Mouse (Mus musculus) hindbrain, embryonic 16.5 days (tissue): ENCODE results near the gene Cers1. TPM values are rescaled to one million over a fixed set of nuclear protein-coding genes. Genes with fewer than 3 reads are reported as not detected.

ENCODE experiments used
- ATAC-seq: fragments of 200-750 bp; cut with Nextera tagmentation; 2 replicates; pipeline ENCODE4 v1.8.0; 2017; ENCODE audit warnings: moderate TSS enrichment, moderate library complexity
- H3K27ac ChIP-seq: fragments of 300-500 bp; sonication (generic); 2 replicates; pipeline ENCODE4 v1.5.1; 2014; ENCODE audit warnings: low read depth, mild to moderate bottlenecking, control low read depth, low read length, moderate library complexity
- H3K27me3 ChIP-seq: fragments of 300-500 bp; sonication (generic); replicated peaks from 2 replicates; pipeline ENCODE4 v1.6.1; 2014; ENCODE audit warnings: low read length; ENCODE audit not compliant: control insufficient read depth, insufficient read depth
- H3K36me3 ChIP-seq: fragments of 300-500 bp; sonication (generic); 2 replicates; pipeline ENCODE4 v1.6.1; 2014; ENCODE audit warnings: mild to moderate bottlenecking, low read length, moderate library complexity, mixed read lengths; ENCODE audit not compliant: control insufficient read depth, insufficient read depth
- H3K4me1 ChIP-seq: fragments of 300-500 bp; sonication (generic); 2 replicates; pipeline ENCODE4 v1.6.1; 2014; ENCODE audit warnings: low read depth, low read length; ENCODE audit not compliant: control insufficient read depth, insufficient read depth
- H3K4me2 ChIP-seq: fragments of 300-500 bp; sonication (generic); 2 replicates; pipeline ENCODE4 v1.6.1; 2014; ENCODE audit warnings: mild to moderate bottlenecking, low read length, control low read depth, moderate library complexity
- H3K4me3 ChIP-seq: fragments of 300-500 bp; sonication (generic); 2 replicates; pipeline ENCODE4 v1.5.1; 2014; ENCODE audit warnings: mild to moderate bottlenecking, low read length, control low read depth, moderate library complexity
- H3K9ac ChIP-seq: fragments of 300-500 bp; sonication (generic); 2 replicates; pipeline ENCODE4 v1.6.1; 2014; ENCODE audit warnings: low read depth, mild to moderate bottlenecking, control low read depth, low read length, moderate library complexity
- H3K9me3 ChIP-seq: fragments of 300-500 bp; sonication (generic); 2 replicates; pipeline ENCODE4 v1.6.1; 2014; ENCODE audit warnings: mild to moderate bottlenecking, low read length, moderate library complexity; ENCODE audit not compliant: control insufficient read depth
- WGBS: fragments of 180-500 bp; shearing (Covaris S2); extraction: QIAGEN DNeasy Blood & Tissue Kit; methylation state at CpG from one replicate; pipeline ENCODE4 v1.1.7; 2014; 5-methylcytosine and 5-hydroxymethylcytosine counted together
- polyA plus RNA-seq: library from polyadenylated mRNA; unstranded; fragments of >200 nt; fragmentation: Nextera tagmentation; extraction: Ambion mirVana; gene quantifications from 2 replicates; pipeline ENCODE4 v1.2.1, GENCODE M21; 2015

The Cers1 gene
- polyA plus RNA-seq, 1 experiment from 2014 or later = 40.0 TPM

DNA sequence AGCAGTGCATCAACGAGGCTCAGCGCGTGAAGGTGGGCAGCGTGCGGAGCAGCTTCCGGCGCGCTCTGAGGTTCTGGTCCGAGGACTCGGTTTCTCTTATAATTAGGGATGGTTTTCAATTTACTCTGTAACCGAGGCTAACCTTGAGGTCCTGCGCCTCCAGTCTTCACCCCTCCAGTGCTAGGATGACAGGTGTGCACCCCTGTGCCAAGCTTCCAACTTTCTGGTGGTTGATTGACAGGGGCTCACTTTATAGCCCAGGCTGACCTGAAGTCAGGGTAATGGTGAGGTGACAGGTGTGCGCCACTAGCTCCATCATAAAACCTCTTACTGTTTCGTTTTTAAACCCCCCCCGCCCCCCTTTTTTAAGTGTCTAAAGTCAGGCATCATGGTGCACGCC lies 12.7 kb upstream of the Cers1 start:
- H3K4me3 ChIP-seq = peak overlapping the region; percentile 92
- H3K9ac ChIP-seq = peak overlapping the region; percentile 88
- H3K4me2 ChIP-seq = peak overlapping the region; percentile 97
- H3K36me3 ChIP-seq = peaks cover 20% of the 10 kb centered on the region
- WGBS = 4% methylated on average over 16 of the region's 16 CpGs
- peak overlapping the region; percentile 63 for H3K27ac ChIP-seq
- no peaks in the 10 kb centered on the region for H3K27me3 ChIP-seq
- H3K9me3 ChIP-seq = no peaks in the 10 kb centered on the region
- peaks cover 18% of the 10 kb centered on the region for H3K4me1 ChIP-seq
- peak; percentile 29 for ATAC-seq

DNA sequence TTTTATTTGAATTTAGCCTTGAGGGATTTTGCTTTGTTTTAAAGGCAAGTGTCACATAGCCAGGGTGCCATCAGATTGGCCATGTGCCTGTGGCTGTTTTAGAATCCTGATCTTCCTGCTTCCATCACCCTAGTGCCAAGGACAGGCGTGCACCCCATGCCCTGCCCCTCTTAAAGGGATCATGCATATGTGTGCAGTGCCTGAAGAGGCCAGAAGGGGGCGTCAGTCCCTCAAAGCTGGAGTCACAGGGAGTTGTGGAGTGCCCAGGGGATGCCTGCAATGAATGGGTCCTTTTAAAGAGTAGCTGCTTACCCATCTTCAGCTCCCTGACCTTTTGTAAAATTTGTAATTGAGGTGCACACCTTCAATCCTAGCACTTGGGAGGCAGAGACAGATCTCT lies 6.3 kb upstream of the Cers1 start:
- Histone ChIP-seq H3K36me3 (peaks cover 39% of the 10 kb centered on the region), H3K9ac (no peak overlapping the region), H3K4me1 (no peaks in the 10 kb centered on the region), H3K27ac (no peak overlapping the region), H3K4me3 (no peak overlapping the region), H3K27me3 (no peaks in the 10 kb centered on the region), H3K9me3 (no peaks in the 10 kb centered on the region), H3K4me2 (no peak overlapping the region)
- ATAC-seq = no peak
- 29% methylated on average over 2 of the region's 2 CpGs for WGBS

DNA sequence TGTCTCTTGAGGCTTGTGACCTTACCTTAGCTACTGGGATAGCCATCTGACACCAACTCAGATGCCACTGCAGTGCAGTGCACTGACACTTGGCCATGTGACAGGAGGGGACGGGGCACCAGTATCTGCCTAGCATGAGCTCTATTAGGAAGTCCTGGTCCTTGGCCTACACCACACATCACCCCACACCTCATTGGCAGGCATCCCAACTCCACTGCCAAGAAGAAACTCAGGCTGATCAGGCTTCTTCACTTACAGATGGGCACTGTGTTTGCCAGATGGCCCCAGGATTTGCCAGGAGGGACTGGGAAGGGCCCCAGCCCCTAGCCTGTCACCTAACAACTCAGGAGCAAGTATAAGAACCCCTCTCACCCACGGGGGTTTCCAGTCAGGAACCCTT lies 2.2 kb upstream of the Cers1 start:
- H3K27me3 ChIP-seq = no peaks in the 10 kb centered on the region
- ATAC-seq = no peak
- no peak overlapping the region for H3K4me2 ChIP-seq
- peaks cover 27% of the 10 kb centered on the region for H3K36me3 ChIP-seq
- peaks cover 24% of the 10 kb centered on the region for H3K4me1 ChIP-seq
- no peak overlapping the region for H3K4me3 ChIP-seq
- WGBS = 63% methylated on average over 2 of the region's 2 CpGs
- H3K9me3 ChIP-seq = no peaks in the 10 kb centered on the region
- no peak overlapping the region for H3K9ac ChIP-seq
- no peak overlapping the region for H3K27ac ChIP-seq

DNA sequence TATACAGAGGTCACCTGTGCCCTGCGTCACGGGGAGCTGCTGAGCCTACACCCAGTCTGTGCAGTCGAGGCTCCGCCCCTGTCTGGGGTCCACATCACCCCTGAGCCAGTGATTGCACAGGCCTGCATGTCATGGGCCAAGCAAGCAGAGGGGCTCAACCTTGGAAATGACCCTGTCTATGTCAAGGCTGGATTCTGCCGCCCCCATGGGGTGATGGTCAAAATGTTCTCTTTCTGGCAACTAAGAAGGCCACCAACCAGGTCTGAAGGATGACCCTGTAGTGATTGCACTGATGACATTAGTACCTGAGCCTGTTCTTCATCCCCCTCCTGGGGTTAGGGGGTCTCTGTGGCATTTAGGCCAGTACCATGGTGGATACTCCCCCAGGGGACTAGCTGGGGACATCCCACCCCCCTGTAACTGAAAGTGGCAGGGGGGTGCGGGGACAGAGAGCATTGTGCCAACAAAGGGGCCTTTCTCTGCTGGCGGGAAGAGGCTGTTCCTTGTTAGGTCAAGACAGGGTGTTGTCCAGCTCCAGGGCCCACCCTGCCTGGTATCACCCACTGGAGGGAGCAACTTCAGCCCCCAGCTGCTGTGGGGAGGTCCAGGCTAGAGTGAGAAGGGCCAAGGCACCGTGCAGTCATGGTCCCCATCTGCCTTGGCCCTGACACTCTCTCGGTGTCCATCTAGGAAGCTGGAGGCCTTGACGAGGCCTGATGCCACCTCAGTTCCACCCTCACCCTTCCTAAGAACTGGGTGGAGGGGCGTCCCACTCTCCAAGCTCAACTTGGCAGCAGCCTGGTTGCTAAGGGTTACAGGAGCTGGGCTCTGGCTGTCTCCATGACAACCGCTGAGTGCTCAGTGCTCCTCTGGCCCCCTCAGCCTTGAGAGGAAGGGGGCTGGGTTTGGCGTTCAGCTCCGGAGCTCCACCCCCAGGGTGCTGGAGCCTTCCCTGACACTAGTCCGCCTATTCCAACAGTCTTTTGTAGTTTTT lies 1.2 kb downstream of the Cers1 start:
- H3K27ac ChIP-seq = peak overlapping the region; percentile 94
- peak; percentile 87 for ATAC-seq
- peaks cover 22% of the 10 kb centered on the region for H3K36me3 ChIP-seq
- peak overlapping the region; percentile 92 for H3K4me2 ChIP-seq
- no peaks in the 10 kb centered on the region for H3K27me3 ChIP-seq
- H3K9ac ChIP-seq = peak overlapping the region; percentile 85
- no peaks in the 10 kb centered on the region for H3K9me3 ChIP-seq
- 9% methylated on average over 15 of the region's 15 CpGs for WGBS
- peak overlapping the region; percentile 70 for H3K4me3 ChIP-seq
- peaks cover 24% of the 10 kb centered on the region for H3K4me1 ChIP-seq

DNA sequence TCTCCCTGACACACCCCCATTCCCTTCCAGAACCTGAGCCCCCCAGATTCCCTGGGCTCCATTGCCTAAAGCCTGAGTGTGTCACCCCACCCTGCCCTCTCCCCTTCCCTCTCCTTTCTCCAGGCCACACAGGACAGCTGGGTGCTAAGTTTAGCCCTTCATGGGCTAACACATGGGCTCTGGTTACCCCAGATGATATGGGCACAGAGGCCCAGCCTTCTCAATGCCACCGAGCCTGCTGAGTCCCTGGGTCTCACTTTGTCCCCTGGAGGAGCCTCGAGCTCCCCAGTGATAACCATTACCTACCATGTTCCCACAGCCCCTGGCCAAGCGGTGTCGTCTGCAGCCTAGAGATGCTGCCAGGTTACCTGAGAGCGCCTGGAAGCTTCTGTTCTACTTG lies 2.3 kb downstream of the Cers1 start:
- Histone ChIP-seq H3K9me3 (no peaks in the 10 kb centered on the region), H3K27me3 (no peaks in the 10 kb centered on the region), H3K4me2 (peak overlapping the region; percentile 92), H3K9ac (peak overlapping the region; percentile 41), H3K36me3 (peaks cover 19% of the 10 kb centered on the region), H3K4me1 (peaks cover 24% of the 10 kb centered on the region), H3K4me3 (peak overlapping the region; percentile 70), H3K27ac (peak overlapping the region; percentile 94)
- 79% methylated on average over 5 of the region's 5 CpGs for WGBS
- ATAC-seq = no peak

DNA sequence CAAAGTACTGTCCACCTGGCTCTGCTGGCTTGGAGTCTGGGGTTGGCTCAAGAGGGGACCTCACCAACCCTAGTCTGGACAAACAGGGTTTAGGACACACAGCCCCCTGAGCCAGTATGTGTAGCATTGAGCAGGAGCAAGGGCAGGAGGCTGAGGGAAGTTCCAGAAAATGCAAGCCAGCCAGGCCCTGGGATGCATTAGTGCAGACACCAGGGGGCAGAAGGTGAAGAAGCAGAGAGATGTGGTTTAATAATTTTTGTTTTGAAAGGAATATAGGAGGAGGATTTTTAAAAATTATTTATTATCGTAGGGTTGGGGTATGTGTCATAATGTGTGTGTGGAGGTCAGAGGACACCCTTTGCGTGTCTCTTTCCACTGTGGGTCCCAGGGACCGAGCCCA lies 8.1 kb downstream of the Cers1 start:
- peaks cover 32% of the 10 kb centered on the region for H3K36me3 ChIP-seq
- H3K4me1 ChIP-seq = no peaks in the 10 kb centered on the region
- H3K4me3 ChIP-seq = no peak overlapping the region
- no peak overlapping the region for H3K27ac ChIP-seq
- no peak for ATAC-seq
- no peaks in the 10 kb centered on the region for H3K27me3 ChIP-seq
- H3K4me2 ChIP-seq = no peak overlapping the region
- no peaks in the 10 kb centered on the region for H3K9me3 ChIP-seq
- 96% methylated on average over 3 of the region's 3 CpGs for WGBS
- no peak overlapping the region for H3K9ac ChIP-seq

DNA sequence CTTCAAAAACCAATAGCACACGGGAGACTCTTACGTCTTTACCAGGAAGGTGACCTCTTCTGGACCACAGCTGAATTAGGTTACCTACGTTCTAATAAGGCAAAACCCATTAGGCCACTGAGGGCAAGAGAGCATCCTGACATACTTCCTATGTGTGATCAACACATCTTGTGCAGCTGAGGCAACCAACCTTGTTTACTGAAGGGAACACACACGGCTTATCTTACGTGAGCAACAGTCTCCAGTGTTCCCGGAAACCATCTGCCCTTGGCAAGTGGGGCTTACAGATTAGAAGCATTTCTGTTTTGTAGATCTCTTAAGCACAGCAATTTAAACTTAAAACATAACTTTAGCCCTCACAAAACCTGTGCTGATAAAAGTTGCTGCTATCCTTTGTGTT lies 11.9 kb downstream of the Cers1 start:
- ATAC-seq = no peak
- 94% methylated on average over 6 of the region's 6 CpGs for WGBS
- Histone ChIP-seq H3K4me1 (peaks cover 15% of the 10 kb centered on the region), H3K36me3 (peaks cover 32% of the 10 kb centered on the region), H3K27me3 (no peaks in the 10 kb centered on the region; the same call in 1 of the 2 replicates), H3K9me3 (no peaks in the 10 kb centered on the region), H3K9ac (no peak overlapping the region), H3K27ac (no peak overlapping the region), H3K4me2 (no peak overlapping the region), H3K4me3 (no peak overlapping the region)

DNA sequence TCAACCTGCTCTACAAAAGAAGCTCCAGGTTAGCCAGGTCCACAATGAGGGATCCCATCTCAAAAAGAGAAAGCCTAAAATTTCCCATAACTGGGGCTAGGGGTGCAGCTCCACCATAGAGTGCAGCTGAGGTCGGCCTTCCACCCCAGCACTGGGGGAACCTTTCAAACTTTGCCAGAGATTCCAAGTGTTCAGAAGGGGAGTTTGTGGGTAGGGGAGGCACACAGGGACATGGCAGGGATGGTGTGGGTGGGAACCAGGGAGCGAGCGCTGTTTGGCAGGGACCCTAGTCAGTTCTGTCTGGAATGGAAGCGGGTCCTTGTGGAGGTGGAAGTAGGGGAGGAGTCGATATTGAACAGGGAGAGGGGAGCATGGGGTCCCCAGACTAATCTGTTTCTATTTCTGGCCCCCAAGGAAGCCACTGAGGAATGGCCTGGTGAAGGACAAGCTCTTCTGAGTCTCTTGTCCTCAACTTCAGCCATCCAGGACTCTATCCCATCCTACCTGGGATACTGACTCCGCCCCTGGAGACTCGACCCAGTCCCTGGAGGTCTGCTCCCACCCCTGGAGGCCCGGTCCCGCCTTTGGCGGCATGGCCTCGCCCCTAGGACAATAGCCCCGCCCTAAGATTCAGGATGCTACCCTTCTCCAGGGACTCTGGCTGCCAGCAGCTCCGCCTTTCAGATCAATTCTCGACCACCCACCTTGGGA lies 13.7 kb downstream of the Cers1 start, which contains the start of gene Gdf1:
Gene Gdf1, plus strand, starts transcription at position 694 of the 711 bp plus-strand sequence.
- no peak within 1 kb of the TSS for H3K4me3 ChIP-seq
- peaks cover 15% of the 10 kb centered on the region for H3K4me1 ChIP-seq
- peak within 1 kb of the TSS; percentile 22; the same call in 1 of the 2 replicates for H3K9ac ChIP-seq
- ATAC-seq = no peak
- no peaks in the 10 kb centered on the region; the same call in 1 of the 2 replicates for H3K27me3 ChIP-seq
- no peaks in the 10 kb centered on the region for H3K9me3 ChIP-seq
- 29% methylated on average over 14 of the region's 14 CpGs for WGBS
- peaks cover 43% of the 10 kb centered on the region for H3K36me3 ChIP-seq
- no peak within 1 kb of the TSS for H3K27ac ChIP-seq
- peak within 1 kb of the TSS; percentile 12 for H3K4me2 ChIP-seq
